Mouse (Mus musculus): ENCODE results near the gene Grin2d. TPM values are rescaled to one million over a fixed set of nuclear protein-coding genes. Genes with fewer than 3 reads are reported as not detected.
A peak's percentile ranks its signal among the peaks of the same experiment; 100 is the strongest.

Grin2d gene
- total RNA-seq, 2 experiments from 2014 or later, result 0.44 to 0.64 TPM

- intact Hi-C loops (cut with DNase I; ENCODE audit: low total_unique reads), result no loop called here
- no peak for DNase-seq
Observed at GRCm38 (mm10) chr7:45815984-45816351, 62.2 kb downstream of the Grin2d start.

GRCm38 (mm10) chr7:45815323-45815983 lies 62.7 kb downstream of the Grin2d start:
- intact Hi-C loops (cut with DNase I; ENCODE audit: low total_unique reads), result no loop called here
- DNase-seq, result no peak

- DNase-seq, result no peak
- intact Hi-C loops (cut with DNase I; ENCODE audit: low total_unique reads), result no loop called here
Observed at GRCm38 (mm10) chr7:45814841-45815240, 63.3 kb downstream of the Grin2d start.

- intact Hi-C loops (cut with DNase I; ENCODE audit: low total_unique reads), result no loop called here
- peak; percentile 98 for DNase-seq
Observed at GRCm38 (mm10) chr7:45813787-45814779, 64.1 kb downstream of the Grin2d start, which contains the start of gene Cyth2. TSS of gene Cyth2 (minus strand) at chr7:45814581.

GRCm38 (mm10) chr7:45812921-45813320 lies 65.3 kb downstream of the Grin2d start:
- DNase-seq, result no peak
- intact Hi-C loops (cut with DNase I; ENCODE audit: low total_unique reads), result no loop called here

- DNase-seq, result no peak
- intact Hi-C loops (cut with DNase I; ENCODE audit: low total_unique reads), result no loop called here
Observed at GRCm38 (mm10) chr7:45809276-45810075, 68.7 kb downstream of the Grin2d start.

- intact Hi-C loops (cut with DNase I; ENCODE audit: low total_unique reads), result no loop called here
- DNase-seq, result no peak
Observed at GRCm38 (mm10) chr7:45808471-45808870, 69.7 kb downstream of the Grin2d start.

GRCm38 (mm10) chr7:45805941-45806340 lies 72.2 kb downstream of the Grin2d start:
- intact Hi-C loops (cut with DNase I; ENCODE audit: low total_unique reads), result no loop called here
- no peak for DNase-seq

GRCm38 (mm10) chr7:45802551-45802950 lies 75.6 kb downstream of the Grin2d start:
- intact Hi-C loops (cut with DNase I; ENCODE audit: low total_unique reads), result no loop called here
- DNase-seq, result no peak

GRCm38 (mm10) chr7:45801348-45801747 lies 76.8 kb downstream of the Grin2d start:
- intact Hi-C loops (cut with DNase I; ENCODE audit: low total_unique reads), result loop anchor here (2.0 kb wide), 1 partner anchor 63 kb away; no protein-coding TSS in a partner anchor
- peak; percentile 91 for DNase-seq

- intact Hi-C loops (cut with DNase I; ENCODE audit: low total_unique reads), result loop anchor here (2.0 kb wide), 1 partner anchor 62 kb away; no protein-coding TSS in a partner anchor
- no peak for DNase-seq
Observed at GRCm38 (mm10) chr7:45800546-45801204, 77.5 kb downstream of the Grin2d start.

GRCm38 (mm10) chr7:45800001-45800400 lies 78.2 kb downstream of the Grin2d start:
- DNase-seq, result no peak
- intact Hi-C loops (cut with DNase I; ENCODE audit: low total_unique reads), result loop anchor here (2.0 kb wide), 1 partner anchor 61 kb away; no protein-coding TSS in a partner anchor

GRCm38 (mm10) chr7:45798931-45799330 lies 79.2 kb downstream of the Grin2d start:
- no peak for DNase-seq
- intact Hi-C loops (cut with DNase I; ENCODE audit: low total_unique reads), result no loop called here

GRCm38 (mm10) chr7:45798511-45798836 lies 79.7 kb downstream of the Grin2d start:
- intact Hi-C loops (cut with DNase I; ENCODE audit: low total_unique reads), result no loop called here
- DNase-seq, result no peak

- DNase-seq, result no peak
- intact Hi-C loops (cut with DNase I; ENCODE audit: low total_unique reads), result no loop called here
Observed at GRCm38 (mm10) chr7:45797661-45798510, 80.3 kb downstream of the Grin2d start.

- intact Hi-C loops (cut with DNase I; ENCODE audit: low total_unique reads), result no loop called here
- DNase-seq, result no peak
Observed at GRCm38 (mm10) chr7:45796950-45797349, 81.2 kb downstream of the Grin2d start.

- intact Hi-C loops (cut with DNase I; ENCODE audit: low total_unique reads), result loop anchor here (2.0 kb wide), 1 partner anchor 50 kb away; no protein-coding TSS in a partner anchor
- no peak for DNase-seq
Observed at GRCm38 (mm10) chr7:45794971-45795370, 83.2 kb downstream of the Grin2d start.

GRCm38 (mm10) chr7:45793969-45794585 lies 84.1 kb downstream of the Grin2d start:
- DNase-seq, result no peak
- intact Hi-C loops (cut with DNase I; ENCODE audit: low total_unique reads), result loop anchor here (2.0 kb wide), 1 partner anchor 49 kb away; no protein-coding TSS in a partner anchor
